Mouse (Mus musculus) neutrophil, adult 5-6 weeks (primary cell): Measurements from ENCODE around the gene Prpf39. TPM values are rescaled to one million over a fixed set of nuclear protein-coding genes. Genes with fewer than 3 reads are reported as not detected.

ENCODE experiments used
- ATAC-seq: fragments of 151-379, 151-347 bp; 2 replicates; pipeline ENCODE4 v1.8.0; 2017; ENCODE audit warnings: mild to moderate bottlenecking, moderate TSS enrichment; ENCODE audit not compliant: insufficient number of reproducible peaks, poor library complexity, low FRiP score, severe bottlenecking; ENCODE audit errors: extremely low read depth
- total RNA-seq: library from RNA; stranded (forward); fragments of 200-1000 nt; gene quantifications from 2 replicates; pipeline ENCODE4 v1.2.3, GENCODE M21; 2017

Gene Prpf39
- total RNA-seq, 1 experiment from 2014 or later = 143 TPM

- ATAC-seq = no peak
Measured at GRCm38 (mm10) chr12:65111503-65111902, 75.4 kb downstream of the Prpf39 start.

- no peak for ATAC-seq
Measured at GRCm38 (mm10) chr12:65112811-65113210, 76.7 kb downstream of the Prpf39 start.

Other genes with a start within 250 kb of the Prpf39 start
- 10.2 and 20.0 TPM in 2 replicates for gene Gm527, start 118.4 kb upstream of the Prpf39 start, total RNA-seq
- gene Klhl28, start 70.8 kb upstream of the Prpf39 start, total RNA-seq = 36.1 and 39.7 TPM in 2 replicates
- 39.0 and 48.9 TPM in 2 replicates for gene Togaram1, start 70.5 kb upstream of the Prpf39 start, total RNA-seq
- 100 and 114 TPM in 2 replicates for gene Fkbp3, start 37.7 kb downstream of the Prpf39 start, total RNA-seq
- gene Fancm, start 39.3 kb downstream of the Prpf39 start, total RNA-seq = 21.9 and 34.6 TPM in 2 replicates
- 2.6 and 2.9 TPM in 2 replicates for gene Mis18bp1, start 136.3 kb downstream of the Prpf39 start, total RNA-seq
- gene Wdr20rt, start 189.2 kb downstream of the Prpf39 start, total RNA-seq = 0.12 TPM in 1 of 2 replicates, not detected in the other